Mouse (Mus musculus) hindbrain, embryonic 16.5 days (tissue): ENCODE measurements at regions not wholly inside any gene's neighbourhood (a gene's known extent, or its start where the extent isn't known, plus 50 kb on each side); places are given as distances from the start of the nearest gene placed in this dataset.

Source experiments
- ATAC-seq: fragments of 200-750 bp; cut with Nextera tagmentation; 2 replicates; pipeline ENCODE4 v1.8.0; 2017; ENCODE audit warnings: moderate TSS enrichment, moderate library complexity
- H3K27ac ChIP-seq: fragments of 300-500 bp; sonication (generic); 2 replicates; pipeline ENCODE4 v1.5.1; 2014; ENCODE audit warnings: low read depth, mild to moderate bottlenecking, control low read depth, low read length, moderate library complexity
- H3K27me3 ChIP-seq: fragments of 300-500 bp; sonication (generic); replicated peaks from 2 replicates; pipeline ENCODE4 v1.6.1; 2014; ENCODE audit warnings: low read length; ENCODE audit not compliant: control insufficient read depth, insufficient read depth
- H3K36me3 ChIP-seq: fragments of 300-500 bp; sonication (generic); 2 replicates; pipeline ENCODE4 v1.6.1; 2014; ENCODE audit warnings: mild to moderate bottlenecking, low read length, moderate library complexity, mixed read lengths; ENCODE audit not compliant: control insufficient read depth, insufficient read depth
- H3K4me1 ChIP-seq: fragments of 300-500 bp; sonication (generic); 2 replicates; pipeline ENCODE4 v1.6.1; 2014; ENCODE audit warnings: low read depth, low read length; ENCODE audit not compliant: control insufficient read depth, insufficient read depth
- H3K4me2 ChIP-seq: fragments of 300-500 bp; sonication (generic); 2 replicates; pipeline ENCODE4 v1.6.1; 2014; ENCODE audit warnings: mild to moderate bottlenecking, low read length, control low read depth, moderate library complexity
- H3K4me3 ChIP-seq: fragments of 300-500 bp; sonication (generic); 2 replicates; pipeline ENCODE4 v1.5.1; 2014; ENCODE audit warnings: mild to moderate bottlenecking, low read length, control low read depth, moderate library complexity
- H3K9ac ChIP-seq: fragments of 300-500 bp; sonication (generic); 2 replicates; pipeline ENCODE4 v1.6.1; 2014; ENCODE audit warnings: low read depth, mild to moderate bottlenecking, control low read depth, low read length, moderate library complexity
- H3K9me3 ChIP-seq: fragments of 300-500 bp; sonication (generic); 2 replicates; pipeline ENCODE4 v1.6.1; 2014; ENCODE audit warnings: mild to moderate bottlenecking, low read length, moderate library complexity; ENCODE audit not compliant: control insufficient read depth
- WGBS: fragments of 180-500 bp; shearing (Covaris S2); extraction: QIAGEN DNeasy Blood & Tissue Kit; methylation state at CpG from one replicate; pipeline ENCODE4 v1.1.7; 2014; 5-methylcytosine and 5-hydroxymethylcytosine counted together

GRCm38 (mm10) chr5:54356105-54356504, 357.8 kb downstream of the Stim2 start:
- no peaks in the 10 kb centered on the region for H3K36me3 ChIP-seq
- no peak overlapping the region for H3K9ac ChIP-seq
- no peak overlapping the region for H3K4me3 ChIP-seq
- no peaks in the 10 kb centered on the region for H3K9me3 ChIP-seq
- 76% methylated on average over 4 of the region's 4 CpGs for WGBS
- no peaks in the 10 kb centered on the region for H3K27me3 ChIP-seq
- no peak overlapping the region for H3K27ac ChIP-seq
- no peaks in the 10 kb centered on the region for H3K4me1 ChIP-seq
- no peak for ATAC-seq
- H3K4me2 ChIP-seq = no peak overlapping the region

GRCm38 (mm10) chr5:54357501-54357900, 359.2 kb downstream of the Stim2 start:
- H3K4me1 ChIP-seq = no peaks in the 10 kb centered on the region
- H3K36me3 ChIP-seq = no peaks in the 10 kb centered on the region
- H3K9me3 ChIP-seq = no peaks in the 10 kb centered on the region
- WGBS = 68% methylated on average over 4 of the region's 4 CpGs
- no peak for ATAC-seq
- H3K4me3 ChIP-seq = no peak overlapping the region
- no peak overlapping the region for H3K9ac ChIP-seq
- H3K27me3 ChIP-seq = no peaks in the 10 kb centered on the region
- H3K27ac ChIP-seq = no peak overlapping the region
- H3K4me2 ChIP-seq = no peak overlapping the region

- Histone ChIP-seq H3K4me2 (no peak overlapping the region), H3K27ac (no peak overlapping the region), H3K9me3 (no peaks in the 10 kb centered on the region), H3K36me3 (no peaks in the 10 kb centered on the region), H3K4me3 (no peak overlapping the region), H3K4me1 (no peaks in the 10 kb centered on the region), H3K27me3 (no peaks in the 10 kb centered on the region), H3K9ac (no peak overlapping the region)
- 65% methylated on average over 2 of the region's 2 CpGs for WGBS
- no peak for ATAC-seq
Measured at GRCm38 (mm10) chr5:54358221-54358620, 359.9 kb downstream of the Stim2 start.
